Mouse (Mus musculus) lung, embryonic 16.5 days (tissue): ENCODE results near the gene Spag5. TPM values are rescaled to one million over a fixed set of nuclear protein-coding genes. Genes with fewer than 3 reads are reported as not detected.

Experiments
- ATAC-seq: fragments of 200-750 bp; cut with Nextera tagmentation; 2 replicates; pipeline ENCODE4 v1.8.0; 2017; ENCODE audit warnings: low read depth, mild to moderate bottlenecking, moderate library complexity
- H3K27ac ChIP-seq: fragments of 300-500 bp; sonication (generic); 2 replicates; pipeline ENCODE4 v1.5.1; 2014; ENCODE audit warnings: mild to moderate bottlenecking, control low read depth, low read length
- H3K27me3 ChIP-seq: fragments of 300-500 bp; sonication (generic); 2 replicates; pipeline ENCODE4 v1.6.1; 2014; ENCODE audit warnings: low read depth, low read length, mixed read lengths; ENCODE audit not compliant: control insufficient read depth, insufficient read depth
- H3K36me3 ChIP-seq: fragments of 300-500 bp; sonication (generic); 2 replicates; pipeline ENCODE4 v1.6.1; 2014; ENCODE audit warnings: low read length; ENCODE audit not compliant: control insufficient read depth, insufficient read depth
- H3K4me1 ChIP-seq: fragments of 300-500 bp; sonication (generic); replicated peaks from 2 replicates; pipeline ENCODE4 v1.6.1; 2014; ENCODE audit warnings: low read length, mixed read lengths; ENCODE audit not compliant: control insufficient read depth, insufficient read depth
- H3K4me2 ChIP-seq: fragments of 300-500 bp; sonication (generic); 2 replicates; pipeline ENCODE4 v1.6.1; 2014; ENCODE audit warnings: low read depth, low read length, control low read depth
- H3K4me3 ChIP-seq: fragments of 300-500 bp; sonication (generic); 2 replicates; pipeline ENCODE4 v1.5.1; 2014; ENCODE audit warnings: mild to moderate bottlenecking, low read length, control low read depth
- H3K9ac ChIP-seq: fragments of 300-500 bp; sonication (generic); 2 replicates; pipeline ENCODE4 v1.6.1; 2014; ENCODE audit warnings: low read length, control low read depth
- H3K9me3 ChIP-seq: fragments of 300-500 bp; sonication (generic); 2 replicates; pipeline ENCODE4 v1.6.1; 2016; ENCODE audit warnings: low read length; ENCODE audit not compliant: control insufficient read depth
- WGBS: fragments of 180-500 bp; shearing (Covaris S2); extraction: QIAGEN DNeasy Blood & Tissue Kit; methylation state at CpG from one replicate; pipeline ENCODE4 v1.1.7; 2014; 5-methylcytosine and 5-hydroxymethylcytosine counted together
- polyA plus RNA-seq: library from polyadenylated mRNA; unstranded; fragments of >200 nt; fragmentation: Nextera tagmentation; extraction: Ambion mirVana; gene quantifications from 2 replicates; pipeline ENCODE4 v1.2.1, GENCODE M21; 2015

Gene Spag5
- polyA plus RNA-seq, 1 experiment from 2014 or later, result 46.7 TPM

DNA sequence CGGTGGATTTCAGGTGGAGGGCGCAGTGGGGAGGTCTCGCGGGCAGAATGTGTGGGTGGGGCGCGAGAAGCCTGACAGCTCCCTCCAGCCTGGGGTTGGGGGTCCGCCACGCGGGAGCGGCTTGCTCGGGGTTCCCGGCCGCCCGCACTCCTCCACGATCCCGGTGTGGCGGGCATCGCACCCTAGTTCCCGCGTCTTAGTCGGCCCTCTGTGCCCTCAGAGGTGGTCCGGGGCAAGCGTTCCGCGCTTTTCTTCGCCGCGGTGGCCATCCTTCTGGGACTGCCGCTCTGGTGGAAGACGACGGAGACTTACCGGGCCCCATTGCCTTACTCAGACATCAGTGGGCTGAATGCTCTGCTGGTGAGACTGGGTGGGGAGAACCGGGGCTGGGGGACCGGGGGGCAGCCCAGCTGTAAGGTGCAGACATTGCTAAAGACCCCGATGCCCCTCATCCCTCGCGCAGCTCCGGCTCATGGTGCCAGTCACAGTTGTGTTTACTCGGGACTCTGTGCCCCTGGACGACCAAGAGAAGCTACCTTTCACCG lies 27.3 kb downstream of the Spag5 start:
- peaks cover 10% of the 10 kb centered on the region for H3K4me1 ChIP-seq
- peak overlapping the region; percentile 89 for H3K9ac ChIP-seq
- H3K36me3 ChIP-seq, result no peaks in the 10 kb centered on the region
- no peaks in the 10 kb centered on the region for H3K9me3 ChIP-seq
- under 1% methylated on average over 39 of the region's 41 CpGs for WGBS
- peak; percentile 40 for ATAC-seq
- H3K4me3 ChIP-seq, result peak overlapping the region; percentile 66
- H3K27ac ChIP-seq, result no peak overlapping the region
- peak overlapping the region; percentile 93 for H3K4me2 ChIP-seq
- H3K27me3 ChIP-seq, result no peaks in the 10 kb centered on the region

DNA sequence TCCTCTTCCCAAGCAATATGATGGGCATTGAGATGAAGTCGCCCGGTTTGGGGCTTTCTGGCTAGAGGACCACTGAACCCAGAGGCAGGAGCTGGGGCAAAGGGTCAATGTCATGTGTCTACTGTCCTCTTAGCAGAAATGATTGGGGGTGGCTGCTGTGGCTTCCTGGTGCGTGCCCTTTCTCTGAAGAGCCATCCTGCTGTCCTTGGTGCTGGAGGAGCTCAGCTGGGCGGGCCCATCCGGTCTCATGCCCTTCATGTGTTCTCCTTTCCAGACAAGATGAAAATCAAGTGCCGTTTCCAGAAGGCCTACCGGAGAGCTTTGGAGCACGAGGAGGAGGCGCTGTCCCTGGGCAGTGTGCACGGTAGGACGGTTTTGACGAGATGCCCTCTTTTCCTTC lies 31.3 kb downstream of the Spag5 start:
- Histone ChIP-seq H3K9me3 (no peaks in the 10 kb centered on the region), H3K27ac (no peak overlapping the region), H3K4me1 (peaks cover 10% of the 10 kb centered on the region), H3K27me3 (no peaks in the 10 kb centered on the region), H3K9ac (no peak overlapping the region), H3K4me2 (no peak overlapping the region), H3K36me3 (peaks cover 2% of the 10 kb centered on the region), H3K4me3 (no peak overlapping the region)
- WGBS, result 92% methylated on average over 12 of the region's 12 CpGs
- no peak for ATAC-seq

DNA sequence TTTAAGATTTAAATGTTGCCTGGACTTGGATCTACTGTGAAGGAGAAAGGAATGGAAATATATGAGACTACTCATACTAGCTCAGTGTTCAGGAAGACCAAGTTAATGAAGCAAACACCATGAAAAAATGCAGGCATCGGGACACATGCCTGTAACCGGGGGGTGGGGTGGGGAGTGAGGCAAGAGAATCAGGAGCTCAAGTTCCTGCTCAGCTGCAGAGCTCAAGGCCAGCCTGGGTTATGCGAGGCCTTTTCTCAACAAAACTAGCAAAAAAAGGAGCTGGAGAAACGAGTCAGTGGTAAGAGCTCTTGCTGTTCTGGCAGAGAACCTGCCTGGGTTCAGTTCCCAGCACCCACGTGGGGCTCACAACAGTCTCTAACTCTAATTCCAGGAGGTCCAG lies 32.7 kb downstream of the Spag5 start:
- no peaks in the 10 kb centered on the region for H3K27me3 ChIP-seq
- no peak overlapping the region for H3K4me3 ChIP-seq
- H3K4me1 ChIP-seq, result peaks cover 7% of the 10 kb centered on the region
- H3K36me3 ChIP-seq, result peaks cover 2% of the 10 kb centered on the region
- WGBS, result 88% methylated on average over 5 of the region's 5 CpGs
- H3K9ac ChIP-seq, result no peak overlapping the region
- no peaks in the 10 kb centered on the region for H3K9me3 ChIP-seq
- ATAC-seq, result no peak
- no peak overlapping the region for H3K4me2 ChIP-seq
- H3K27ac ChIP-seq, result no peak overlapping the region

DNA sequence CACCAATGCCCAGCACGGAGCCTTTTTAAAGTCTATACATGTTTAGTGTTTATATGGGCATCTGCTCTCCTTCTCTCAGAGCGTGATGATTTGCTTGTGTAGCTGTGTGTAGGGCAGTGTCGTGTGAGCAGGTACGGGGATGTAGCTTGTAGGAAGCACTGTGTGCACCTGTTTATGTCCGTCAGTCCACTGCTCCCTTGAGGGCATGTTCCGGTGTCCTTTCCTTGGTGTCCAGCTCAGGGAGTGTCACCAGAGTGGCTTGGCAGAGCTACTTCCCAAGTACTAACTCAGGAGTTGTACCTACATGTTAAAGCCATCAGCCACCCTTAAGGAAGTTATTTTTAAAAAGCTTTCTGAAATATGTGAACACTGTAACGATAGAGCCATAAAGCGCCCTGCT lies 35.7 kb downstream of the Spag5 start:
- no peaks in the 10 kb centered on the region for H3K9me3 ChIP-seq
- no peak for ATAC-seq
- no peak overlapping the region for H3K27ac ChIP-seq
- H3K36me3 ChIP-seq, result peaks cover 7% of the 10 kb centered on the region
- H3K9ac ChIP-seq, result no peak overlapping the region
- H3K4me2 ChIP-seq, result no peak overlapping the region
- no peak overlapping the region for H3K4me3 ChIP-seq
- H3K27me3 ChIP-seq, result no peaks in the 10 kb centered on the region
- H3K4me1 ChIP-seq, result no peaks in the 10 kb centered on the region
- WGBS, result 93% methylated on average over 8 of the region's 8 CpGs

DNA sequence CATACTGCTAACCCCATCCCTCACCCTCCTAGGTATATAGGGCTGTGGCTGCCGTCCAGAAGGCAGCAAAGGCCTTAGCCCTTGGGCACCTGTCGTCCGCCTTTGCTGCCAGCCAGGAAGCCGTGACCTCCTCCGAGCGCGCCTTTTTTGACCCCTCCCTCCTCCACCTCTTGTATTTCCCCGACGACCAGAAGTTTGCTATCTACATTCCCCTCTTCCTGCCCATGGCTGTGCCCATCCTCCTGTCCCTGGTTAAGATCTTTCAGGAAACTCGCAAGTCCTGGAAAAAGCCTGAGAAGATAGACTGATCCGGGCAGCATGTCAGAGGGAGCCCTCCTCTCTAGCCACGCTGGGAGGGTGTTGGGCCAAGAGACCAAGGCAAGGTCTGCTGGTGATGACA lies 40.4 kb downstream of the Spag5 start:
- 70% methylated on average over 12 of the region's 12 CpGs for WGBS
- no peak overlapping the region for H3K4me3 ChIP-seq
- no peaks in the 10 kb centered on the region for H3K27me3 ChIP-seq
- peaks cover 19% of the 10 kb centered on the region for H3K4me1 ChIP-seq
- ATAC-seq, result no peak
- peaks cover 5% of the 10 kb centered on the region; the same call in 1 of the 2 replicates for H3K36me3 ChIP-seq
- no peak overlapping the region for H3K9ac ChIP-seq
- no peak overlapping the region for H3K4me2 ChIP-seq
- H3K9me3 ChIP-seq, result no peaks in the 10 kb centered on the region
- no peak overlapping the region for H3K27ac ChIP-seq

DNA sequence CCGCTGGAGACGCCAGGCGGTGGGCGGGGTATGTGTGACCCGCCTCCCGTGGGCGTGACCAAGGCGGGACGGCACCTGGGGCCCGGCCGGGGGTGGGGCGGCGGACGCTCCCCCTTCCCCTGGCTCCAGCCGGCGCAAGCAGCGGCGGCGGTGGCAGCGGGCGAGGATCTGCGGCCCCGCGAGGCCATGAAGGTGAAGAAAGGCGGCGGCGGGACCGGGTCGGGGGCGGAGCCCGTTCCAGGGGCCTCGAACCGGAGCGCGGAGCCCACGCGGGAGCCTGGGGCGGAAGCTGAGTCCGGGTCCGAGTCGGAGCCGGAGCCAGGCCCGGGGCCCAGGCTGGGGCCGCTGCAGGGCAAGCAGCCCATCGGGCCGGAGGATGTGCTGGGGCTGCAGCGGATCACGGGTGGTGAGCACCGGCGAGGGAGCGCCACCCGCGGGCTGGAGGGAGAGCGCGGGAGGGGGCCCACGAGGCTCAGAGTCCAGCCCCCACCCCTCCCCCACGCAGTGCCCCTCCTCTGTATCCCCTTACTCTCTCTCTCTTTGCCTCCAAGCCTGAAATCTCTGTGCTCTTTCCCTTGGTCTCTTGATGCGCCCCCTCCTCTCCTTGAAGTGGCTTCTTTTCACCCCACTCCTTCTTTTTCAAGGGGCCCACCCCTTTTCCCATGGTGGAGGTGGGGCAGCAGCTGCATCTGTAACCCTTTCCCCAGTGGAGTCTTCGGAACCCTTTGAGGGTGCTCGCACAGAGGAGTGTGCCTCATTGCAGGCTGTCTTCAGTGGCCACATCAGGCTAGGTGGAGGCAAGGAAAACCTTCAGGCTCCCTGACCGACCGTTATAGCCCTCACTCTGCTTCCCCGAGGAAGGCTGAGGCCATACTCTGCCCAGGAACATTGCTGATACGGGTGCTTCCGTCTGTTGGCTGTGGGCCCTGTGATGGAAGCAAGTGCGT lies 42.3 kb downstream of the Spag5 start, which contains the start of gene Unc119:
Gene Unc119, plus strand, starts transcription at position 102 of the 947 bp plus-strand sequence.
- Histone ChIP-seq H3K4me3 (peak within 1 kb of the TSS; percentile 78), H3K4me2 (peak within 1 kb of the TSS; percentile 92), H3K27ac (peak within 1 kb of the TSS; percentile 32), H3K9ac (peak within 1 kb of the TSS; percentile 87), H3K9me3 (no peaks in the 10 kb centered on the region), H3K4me1 (peaks cover 19% of the 10 kb centered on the region), H3K27me3 (no peaks in the 10 kb centered on the region), H3K36me3 (peaks cover 5% of the 10 kb centered on the region; the same call in 1 of the 2 replicates)
- peak; percentile 87 for ATAC-seq
- under 1% methylated on average over 54 of the region's 66 CpGs for WGBS

DNA sequence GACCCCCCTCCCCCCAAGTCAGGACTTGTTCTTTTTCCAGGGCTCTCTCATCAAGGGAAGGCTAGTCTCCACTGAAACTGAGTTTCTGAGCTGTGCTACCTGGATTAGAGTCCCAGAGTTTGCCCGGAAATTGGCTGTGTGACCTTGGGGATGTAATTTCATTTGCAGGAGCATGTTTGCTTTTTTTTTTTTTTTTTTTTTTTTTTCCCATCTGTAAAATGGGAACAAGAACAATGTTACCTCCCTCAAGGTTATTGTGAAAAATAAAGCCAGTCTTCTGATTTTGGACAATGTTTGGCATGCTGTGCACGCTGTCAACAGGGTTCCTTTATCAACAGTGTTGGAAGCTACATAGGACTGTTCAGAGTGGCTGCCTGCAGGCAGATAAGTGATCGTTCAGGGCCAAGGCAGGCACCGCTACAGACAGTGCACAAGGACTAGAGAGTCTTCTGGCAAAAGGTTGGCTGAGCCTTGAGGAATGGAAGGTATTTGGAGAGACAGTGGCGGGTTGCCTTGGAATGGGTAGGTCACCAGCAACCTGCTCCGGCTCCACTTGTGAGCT lies 43.1 kb downstream of the Spag5 start:
- Histone ChIP-seq H3K27ac (peak overlapping the region; percentile 32; the same call in 1 of the 2 replicates), H3K36me3 (peaks cover 2% of the 10 kb centered on the region; the same call in 1 of the 2 replicates), H3K4me2 (peak overlapping the region; percentile 92), H3K27me3 (no peaks in the 10 kb centered on the region), H3K4me3 (peak overlapping the region; percentile 78), H3K4me1 (peaks cover 20% of the 10 kb centered on the region), H3K9ac (peak overlapping the region; percentile 87; the same call in 1 of the 2 replicates), H3K9me3 (no peaks in the 10 kb centered on the region)
- 62% methylated on average over 6 of the region's 6 CpGs for WGBS
- ATAC-seq, result no peak

DNA sequence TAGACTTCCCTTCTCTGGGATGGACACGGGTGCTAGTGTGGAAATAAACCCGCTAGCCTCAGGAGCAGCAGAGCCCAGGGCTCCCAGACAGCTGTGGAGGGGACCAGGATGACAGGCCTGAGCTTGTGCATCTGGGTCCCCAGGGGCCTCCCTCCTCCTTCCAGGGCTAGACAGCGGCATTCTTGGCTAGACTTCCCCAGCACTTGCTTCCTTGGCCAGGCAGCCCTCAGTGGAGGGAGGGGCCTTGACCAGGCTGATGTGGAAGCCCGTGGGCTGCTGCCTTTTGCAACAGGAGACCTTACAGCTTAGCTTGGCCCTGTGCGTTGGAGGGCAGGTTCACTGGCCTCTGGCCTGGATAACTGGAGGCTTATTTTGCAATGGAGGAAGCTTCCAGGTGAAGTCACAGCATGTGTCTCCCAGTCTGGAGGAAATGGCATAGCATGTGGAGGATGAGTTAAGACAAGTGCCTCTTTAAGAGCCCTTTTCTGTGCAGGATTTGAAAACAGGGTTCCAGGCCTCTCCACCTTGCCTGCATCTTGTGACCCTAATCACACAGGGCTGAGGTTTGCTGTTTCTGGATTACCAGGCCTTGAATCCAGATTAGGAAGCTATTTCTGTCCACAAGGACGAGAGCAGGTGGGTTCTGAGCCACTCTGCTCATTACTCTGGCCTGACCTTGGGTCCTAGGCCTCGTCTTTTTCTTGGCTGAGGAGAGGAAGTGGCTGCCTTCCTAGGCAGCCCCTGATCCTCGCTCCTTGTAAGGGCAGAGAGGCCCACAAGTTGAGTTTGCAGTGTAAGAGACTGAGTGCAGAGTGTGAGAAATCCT lies 43.8 kb downstream of the Spag5 start:
- H3K4me2 ChIP-seq, result peak overlapping the region; percentile 92; the same call in 1 of the 2 replicates
- H3K9me3 ChIP-seq, result no peaks in the 10 kb centered on the region
- WGBS, result 39% methylated on average over 8 of the region's 8 CpGs
- peaks cover 25% of the 10 kb centered on the region for H3K4me1 ChIP-seq
- H3K27me3 ChIP-seq, result no peaks in the 10 kb centered on the region
- no peaks in the 10 kb centered on the region for H3K36me3 ChIP-seq
- peak overlapping the region; percentile 20; the same call in 1 of the 2 replicates for H3K27ac ChIP-seq
- H3K9ac ChIP-seq, result 0 out of 2 replicates have a peak overlapping the region, but pooled peaks have one; percentile 13
- H3K4me3 ChIP-seq, result peak overlapping the region; percentile 7; the same call in 1 of the 2 replicates
- peak; percentile 38 for ATAC-seq
